ENCODE assay signal across 8 mouse cellular contexts in genomic region chr1:81300735-81301134, GRCm38 (mm10).
DNase-seq lines count a peak whose midpoint lies in the region; ATAC-seq and TF ChIP-seq lines count a peak whose summit lies in the region.

No protein-coding gene starts in this region.

- no peaks in the 10 kb centered on the region for H3K27me3 ChIP-seq in heart, postnatal 0 days (ENCODE audit: control insufficient read depth, insufficient read depth, low read length)
- H3K27me3 ChIP-seq in hindbrain, embryonic 15.5 days, result no peaks in the 10 kb centered on the region

- peak; percentile 54 for TF ChIP-seq CTCF in heart, postnatal 0 days (IDR thresholded peaks at IDR 0.05; ENCODE audit: low read depth)

- intact Hi-C loops in heart, postnatal 14 days (cut with DNase I), result loop anchor here (5.0 kb wide), 1 partner anchor 468 kb away; no protein-coding TSS in a partner anchor

- WGBS in heart, postnatal 0 days, result 33% methylated on average over 4 of the region's 4 CpGs
- WGBS in hindbrain, embryonic 15.5 days, result 49% methylated on average over 4 of the region's 4 CpGs

- DNase-seq in heart, postnatal 0 days (ENCODE audit: low spot score), result peak; percentile 22
- no peak for DNase-seq in heart, postnatal 14 days
- peak; percentile 24 for DNase-seq in CD4-positive helper T cell, adult 2 months (ENCODE audit: low read depth, low spot score)
- peak; percentile 65 to 71 for DNase-seq in cerebellum, postnatal 10 days
- DNase-seq in thymus, postnatal 14 days, result peak; percentile 21
- DNase-seq in gastrocnemius, adult 18-20 months (ENCODE audit: low spot score), result no peak
- no peak for DNase-seq in heart, adult 9 months (ENCODE audit: low spot score in 2 of 2)

- no peak overlapping the region for H3K4me2 ChIP-seq in heart, postnatal 0 days (ENCODE audit: low read depth, low read length)
- H3K4me2 ChIP-seq in hindbrain, embryonic 15.5 days, result no peak overlapping the region

- no peak for ATAC-seq in heart, postnatal 0 days (ENCODE audit: insufficient read depth, low read depth)
- ATAC-seq in hindbrain, embryonic 15.5 days (ENCODE audit: low FRiP score, low read depth), result peak; percentile 80

- no peaks in the 10 kb centered on the region for H3K36me3 ChIP-seq in heart, postnatal 0 days (replicated peaks; ENCODE audit: control insufficient read depth, insufficient read depth, low read length)
- no peaks in the 10 kb centered on the region for H3K36me3 ChIP-seq in hindbrain, embryonic 15.5 days

- H3K9ac ChIP-seq in heart, postnatal 0 days (replicated peaks; ENCODE audit: low read depth, low read length), result no peak overlapping the region
- no peak overlapping the region for H3K9ac ChIP-seq in hindbrain, embryonic 15.5 days

- H3K9me3 ChIP-seq in heart, postnatal 0 days (replicated peaks; ENCODE audit: control insufficient read depth, low read length), result no peaks in the 10 kb centered on the region
- no peaks in the 10 kb centered on the region for H3K9me3 ChIP-seq in hindbrain, embryonic 15.5 days

- H3K4me1 ChIP-seq in heart, postnatal 0 days (ENCODE audit: control insufficient read depth, insufficient read depth), result no peaks in the 10 kb centered on the region
- H3K4me1 ChIP-seq in hindbrain, embryonic 15.5 days (replicated peaks), result no peaks in the 10 kb centered on the region

- H3K27ac ChIP-seq in heart, postnatal 0 days (ENCODE audit: low read depth), result no peak overlapping the region
- no peak overlapping the region for H3K27ac ChIP-seq in hindbrain, embryonic 15.5 days (replicated peaks)

- H3K4me3 ChIP-seq in heart, postnatal 0 days (ENCODE audit: low read depth, low read length), result no peak overlapping the region
- H3K4me3 ChIP-seq in hindbrain, embryonic 15.5 days, result no peak overlapping the region

- TF ChIP-seq EP300 in heart, postnatal 0 days (IDR thresholded peaks at IDR 0.05; ENCODE audit: low read depth), result no peak

Comparison
In these comparisons a context has a peak if more than half of its experiments do, and no peak if none do; other contexts are left out.
1. DNase-seq: peak in heart, postnatal 0 days (single experiment), CD4-positive helper T cell, adult 2 months (single experiment), cerebellum, postnatal 10 days (2 of 2) and thymus, postnatal 14 days (single experiment); none in heart, postnatal 14 days (0 of 2), gastrocnemius, adult 18-20 months (single experiment) and heart, adult 9 months (0 of 2).